Mouse (Mus musculus): ENCODE measurements around the gene Cwf19l2. TPM values are rescaled to one million over a fixed set of nuclear protein-coding genes. Genes with fewer than 3 reads are reported as not detected.

Gene Cwf19l2
- polyA plus RNA-seq (2014; fragmentation: Illumina TruSeq; extraction: RNeasy Lipid Tissue Mini Kit (QIAGEN cat#74804)) = 70.1 TPM

DNA sequence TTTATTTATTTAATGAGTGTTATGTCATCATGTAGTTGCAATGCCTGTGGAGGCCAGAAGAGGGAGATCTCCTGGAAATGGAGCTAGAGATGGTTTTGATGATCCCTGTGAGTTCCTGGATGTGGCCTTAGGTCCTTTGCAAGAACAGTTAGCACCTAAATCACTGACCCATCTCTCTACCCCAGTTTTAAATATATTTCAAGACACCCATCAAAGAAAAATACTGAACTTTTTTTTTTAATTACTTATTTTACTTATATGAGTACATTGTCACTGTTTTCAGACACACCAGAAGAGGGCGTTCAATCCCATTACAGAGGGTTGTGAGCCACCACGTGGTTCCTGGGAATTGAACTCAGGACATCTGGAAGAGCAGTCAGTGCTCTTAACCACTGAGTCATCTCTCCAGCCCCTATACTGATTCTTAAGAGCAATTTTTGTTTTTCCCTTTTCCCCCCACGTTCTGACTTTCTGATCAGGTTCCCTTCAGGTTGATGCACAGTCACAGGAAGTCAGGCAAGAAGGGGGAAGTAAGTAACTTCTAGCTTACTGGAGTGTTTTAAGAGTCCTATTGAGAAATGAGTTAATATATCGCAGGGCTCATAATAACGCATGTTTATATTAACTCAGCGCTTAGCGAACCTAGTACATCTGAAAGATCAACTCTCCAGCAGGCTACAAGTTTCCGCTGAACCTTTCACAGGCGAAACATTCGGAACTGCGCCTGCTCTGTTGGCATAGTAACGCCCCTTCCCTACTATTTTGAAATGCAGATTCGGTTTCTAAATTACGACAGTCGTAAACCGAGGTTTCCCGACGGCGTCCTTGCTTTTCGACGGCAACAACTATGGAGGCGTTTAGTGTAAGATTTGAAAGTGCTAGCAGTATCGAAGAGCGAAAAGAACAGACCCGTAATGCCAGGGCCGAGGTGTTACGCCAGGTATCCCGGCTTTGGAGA is at the start of gene Cwf19l2:
Gene Cwf19l2 (plus strand): TSS at position 342 of the 958 bp plus-strand sequence.

Other genes with a start within 250 kb of the Cwf19l2 start
- gene Alkbh8, start 68.5 kb upstream of the Cwf19l2 start, polyA plus RNA-seq (2014; fragmentation: Illumina TruSeq; extraction: RNeasy Lipid Tissue Mini Kit (QIAGEN cat#74804)) = 56.4 TPM
- gene Gucy1a2, start 129.2 kb downstream of the Cwf19l2 start, polyA plus RNA-seq (2014; fragmentation: Illumina TruSeq; extraction: RNeasy Lipid Tissue Mini Kit (QIAGEN cat#74804)) = 6.8 TPM